Mouse (Mus musculus) CH12.LX (cell line): ENCODE results near the gene Armcx4.

Source experiments
- BHLHE40 ChIP-seq: IDR thresholded peaks from 2 replicates; pipeline ENCODE4 v1.6.1; 2011; ENCODE audit warnings: mild to moderate bottlenecking, low read depth, low read length, improper control_type of control experiment
- CTCF ChIP-seq, 2 experiments: IDR thresholded peaks in 1 of 2; conservative IDR thresholded peaks in 1 of 2; 2 replicates each; pipeline ENCODE4 v1.5.1; 2011 to 2012; ENCODE audit warnings: low read depth in 2 of 2, low read length in 2 of 2, improper control_type of control experiment in 1 of 2, inconsistent platforms in 1 of 2, mild to moderate bottlenecking in 1 of 2, moderate library complexity in 1 of 2
- E2F4 ChIP-seq: IDR thresholded peaks from 2 replicates; pipeline ENCODE4 v1.6.1; 2011; ENCODE audit warnings: low read depth, low read length, improper control_type of control experiment; ENCODE audit not compliant: insufficient replicate concordance
- EP300 ChIP-seq: IDR thresholded peaks from 2 replicates; pipeline ENCODE4 v1.6.1; 2011; ENCODE audit warnings: low read length, improper control_type of control experiment
- MAFK ChIP-seq: IDR thresholded peaks from 2 replicates; pipeline ENCODE4 v1.6.1; 2011; ENCODE audit warnings: low read length, improper control_type of control experiment; ENCODE audit not compliant: insufficient replicate concordance
- MAX ChIP-seq: IDR thresholded peaks from 2 replicates; pipeline ENCODE4 v1.6.1; 2011; ENCODE audit warnings: low read length, improper control_type of control experiment
- MEF2A ChIP-seq: IDR thresholded peaks from 2 replicates; pipeline ENCODE4 v1.6.1; 2014; ENCODE audit warnings: low read depth, mild to moderate bottlenecking, inconsistent platforms, low read length, improper control_type of control experiment, borderline replicate concordance
- MXI1 ChIP-seq: IDR thresholded peaks from 2 replicates; pipeline ENCODE4 v1.6.1; 2011; ENCODE audit warnings: mild to moderate bottlenecking, low read depth, low read length, improper control_type of control experiment
- POLR2A ChIP-seq: IDR thresholded peaks from 2 replicates; pipeline ENCODE4 v1.6.1; 2011; ENCODE audit warnings: low read depth, mild to moderate bottlenecking, improper control_type of control experiment, low read length
- SIN3A ChIP-seq: IDR thresholded peaks from 2 replicates; pipeline ENCODE4 v1.6.1; 2012; ENCODE audit warnings: low read length, improper control_type of control experiment, inconsistent platforms
- USF1 ChIP-seq: IDR thresholded peaks from 2 replicates; pipeline ENCODE4 v1.6.1; 2014; ENCODE audit warnings: low read depth, mild to moderate bottlenecking, inconsistent platforms, low read length, improper control_type of control experiment
- ZNF384 ChIP-seq: IDR thresholded peaks from 2 replicates; pipeline ENCODE4 v1.6.1; 2012; ENCODE audit warnings: low read depth, low read length, improper control_type of control experiment, inconsistent platforms

- no peak for TF ChIP-seq CTCF (conservative IDR thresholded peaks at IDR 0.05 in 1 of 2, IDR thresholded peaks at IDR 0.05 in 1 of 2; ENCODE audit: low read depth in 2 of 2, low read length in 2 of 2)
- TF ChIP-seq MAX: no peak
- TF ChIP-seq POLR2A: no peak
- no peak for TF ChIP-seq MAFK
- TF ChIP-seq MEF2A: no peak
- no peak for TF ChIP-seq SIN3A
- peak; percentile 71 for TF ChIP-seq BHLHE40
- TF ChIP-seq MXI1: no peak
- TF ChIP-seq E2F4: no peak
- TF ChIP-seq EP300: no peak
- no peak for TF ChIP-seq ZNF384
- no peak for TF ChIP-seq USF1
These were observed 31.5 kb downstream of the Armcx4 start, which contains the start of gene Armcx1 for GRCm38 (mm10) chrX:134717752-134718308.
